Mouse (Mus musculus) cerebellum, adult 11-12 months (tissue): Measurements from ENCODE around the gene Trim47.

Experiments used
- DNase-seq: peaks from one replicate; pipeline ENCODE4 v3.0.0; 2022

The Trim47 gene

DNA sequence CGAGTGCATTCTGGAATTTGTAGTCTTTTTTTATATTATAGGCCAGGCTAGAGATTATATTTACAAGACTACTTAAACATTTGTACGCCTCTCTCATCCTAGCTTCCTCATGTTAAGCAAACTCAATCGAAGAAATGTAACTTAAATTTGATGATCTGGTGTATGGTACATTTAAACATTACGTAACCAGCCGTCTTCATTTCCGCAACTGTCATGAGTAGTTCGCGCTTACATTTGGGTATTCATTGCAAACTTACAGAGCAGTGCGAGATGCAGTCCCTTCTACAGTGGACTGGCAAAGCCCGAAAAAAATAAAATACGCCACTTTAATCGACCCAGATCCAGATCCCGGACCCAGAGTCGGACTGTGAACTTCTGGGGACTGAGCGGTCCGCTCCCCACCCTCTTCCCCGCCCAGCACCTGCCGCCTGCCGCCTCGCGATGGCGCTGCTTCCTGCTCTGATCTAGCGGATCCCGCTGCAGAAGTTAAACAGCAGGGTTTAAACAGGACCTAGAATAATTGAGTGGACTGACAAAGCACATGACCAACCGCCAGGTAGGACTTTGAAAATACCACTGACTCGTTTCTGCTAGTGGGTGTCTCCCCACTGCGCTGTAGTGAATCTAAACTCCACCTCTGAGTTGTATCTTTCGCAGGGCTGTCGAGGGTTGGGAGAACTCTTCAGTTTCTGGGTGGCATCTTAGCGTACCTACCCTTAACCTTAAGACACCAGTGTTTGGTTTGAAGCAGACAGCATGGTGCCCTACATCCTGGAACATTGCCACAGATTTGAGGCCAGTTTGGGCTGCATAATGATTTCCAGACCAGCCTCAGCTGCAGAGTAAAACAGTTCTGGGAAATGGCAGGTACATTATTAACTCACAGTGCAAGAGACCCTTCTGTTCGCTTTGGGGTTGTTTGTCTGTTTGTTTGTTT lies 39.5 kb downstream of the Trim47 start:
- DNase-seq: peak; percentile 87

DNA sequence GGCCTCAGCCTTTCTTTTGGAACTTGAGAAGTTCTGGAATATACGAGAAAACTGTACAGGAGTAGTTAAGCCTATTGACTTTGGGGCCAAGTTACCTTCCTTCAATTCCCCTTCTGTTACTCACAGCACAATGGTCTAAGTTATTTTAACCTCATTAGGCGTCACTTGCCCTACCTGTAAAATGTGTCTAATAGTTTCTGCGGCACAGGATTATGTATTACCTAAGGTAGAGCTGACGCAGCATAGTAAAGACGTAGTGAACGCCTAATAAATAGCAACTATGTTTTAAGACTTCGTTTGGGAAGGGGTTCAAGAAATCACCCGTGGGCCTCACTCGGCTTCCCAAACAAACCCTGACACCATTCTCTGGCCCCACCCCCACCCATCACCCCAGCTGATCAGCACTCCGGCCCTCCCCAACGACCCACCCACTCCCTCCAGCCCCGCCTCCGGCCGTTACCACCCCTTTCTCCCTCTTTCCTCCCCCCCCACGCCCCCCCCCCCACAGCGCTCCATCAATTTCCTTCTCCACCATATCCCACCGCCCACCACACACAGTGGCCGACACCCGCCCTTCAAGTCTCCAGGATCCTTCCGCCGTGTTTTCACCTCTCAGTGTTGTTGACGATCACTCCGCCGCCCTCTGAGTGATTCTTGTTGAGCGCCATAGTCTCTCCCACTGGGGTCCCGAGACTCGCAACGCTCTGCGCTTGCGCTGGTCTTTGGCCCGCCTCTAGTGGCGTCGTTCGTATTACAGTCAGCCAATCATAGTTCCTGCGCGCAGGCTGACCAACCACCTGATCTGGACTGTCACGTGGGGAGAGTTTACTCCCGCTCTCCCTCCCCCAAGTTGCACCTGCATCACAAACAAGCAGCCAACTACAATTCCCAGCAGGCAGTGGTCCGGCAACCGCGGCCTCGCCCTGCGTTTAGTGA lies 40.5 kb downstream of the Trim47 start, which contains the start of gene Wbp2:
Gene Wbp2 (minus strand): TSS at position 738 of the 936 bp plus-strand sequence.
- peak; percentile 99 for DNase-seq

DNA sequence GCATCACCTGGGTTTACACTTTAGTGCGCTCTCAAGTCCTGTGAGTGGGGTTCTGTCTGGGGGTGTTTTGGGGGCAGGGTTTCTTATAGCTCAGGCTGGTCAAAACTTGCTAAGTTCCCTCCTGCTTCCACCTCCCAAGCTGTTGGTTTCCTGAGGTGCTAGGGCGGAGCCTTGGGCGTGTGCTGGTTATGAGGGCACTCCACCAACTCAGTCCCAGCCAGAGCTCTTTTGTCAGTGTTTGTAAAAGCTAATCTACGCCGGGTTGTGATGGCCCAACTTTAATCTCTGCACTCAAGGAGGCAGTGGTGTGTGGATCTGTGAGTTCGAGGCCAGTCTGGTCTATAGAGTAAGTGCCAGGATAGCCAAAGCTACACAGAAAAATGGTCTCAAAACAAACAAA lies 42.8 kb downstream of the Trim47 start:
- DNase-seq: peak; percentile 28

DNA sequence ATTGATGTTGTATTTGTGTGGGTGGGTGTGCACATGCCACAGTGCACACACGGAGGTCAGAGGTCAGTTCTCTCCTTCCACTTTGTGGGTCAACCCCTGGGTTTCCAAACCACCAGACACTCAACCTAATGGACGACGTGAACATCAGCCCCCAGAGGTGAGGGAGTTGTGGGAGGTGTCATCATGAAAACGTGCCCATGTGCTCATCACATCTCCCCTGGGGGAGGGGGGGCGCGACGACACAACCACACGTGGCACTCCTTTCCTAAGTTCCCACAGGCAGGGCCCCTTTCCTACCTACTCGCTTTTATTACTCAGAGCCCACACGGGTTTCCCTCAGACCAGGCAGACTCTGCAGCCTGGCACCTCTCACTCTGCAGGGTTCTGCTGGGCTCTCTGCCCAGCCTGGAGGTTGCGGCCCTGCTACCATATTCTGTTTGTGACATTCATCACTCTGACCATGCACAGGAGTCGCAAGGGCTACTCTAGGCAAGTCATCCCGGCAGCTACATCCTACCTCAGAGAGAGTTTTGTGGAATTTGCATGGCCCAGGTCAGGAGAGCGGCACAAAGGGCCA lies 43.8 kb downstream of the Trim47 start:
- DNase-seq: peak; percentile 63

DNA sequence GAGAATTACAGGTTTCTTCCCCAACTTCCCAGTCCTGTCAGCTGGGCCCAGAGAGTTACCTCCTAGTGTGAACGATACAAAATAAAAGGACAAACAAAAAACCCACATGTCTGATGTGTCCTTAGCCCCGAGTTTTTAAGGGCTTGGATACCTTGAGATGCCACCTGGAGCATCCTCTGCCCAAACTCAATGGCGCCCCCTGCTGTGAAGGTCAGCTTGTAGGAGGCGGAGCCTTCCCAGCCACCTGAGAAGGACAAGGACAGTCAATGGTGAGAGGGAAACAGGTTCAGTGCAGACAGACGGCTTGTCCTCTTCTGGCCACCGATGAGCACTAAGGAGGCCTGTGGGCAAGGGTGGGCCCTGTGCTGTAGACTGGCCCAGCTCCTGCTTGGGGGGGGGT lies 45.9 kb downstream of the Trim47 start:
- DNase-seq: peak; percentile 80

DNA sequence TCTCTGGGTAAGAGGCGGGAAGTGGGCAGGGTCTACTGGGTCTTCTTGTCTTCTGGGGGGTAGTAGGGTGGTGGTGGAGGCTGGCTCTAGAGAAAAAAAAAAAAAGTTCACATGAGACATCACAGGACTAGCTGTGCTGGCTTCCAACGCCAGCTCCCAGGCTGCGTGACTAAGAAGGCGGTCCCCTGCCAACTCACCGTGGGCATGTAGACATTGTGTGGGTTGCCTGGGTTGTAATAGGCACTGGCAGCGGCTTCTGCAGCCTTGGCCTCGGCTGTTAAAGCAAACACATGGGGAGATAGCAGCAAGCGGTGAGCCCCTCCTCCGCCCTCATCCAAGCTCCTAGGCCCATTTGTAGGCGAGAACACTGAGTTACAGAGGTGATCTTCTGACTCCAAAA lies 47.5 kb downstream of the Trim47 start:
- peak; percentile 71 for DNase-seq

DNA sequence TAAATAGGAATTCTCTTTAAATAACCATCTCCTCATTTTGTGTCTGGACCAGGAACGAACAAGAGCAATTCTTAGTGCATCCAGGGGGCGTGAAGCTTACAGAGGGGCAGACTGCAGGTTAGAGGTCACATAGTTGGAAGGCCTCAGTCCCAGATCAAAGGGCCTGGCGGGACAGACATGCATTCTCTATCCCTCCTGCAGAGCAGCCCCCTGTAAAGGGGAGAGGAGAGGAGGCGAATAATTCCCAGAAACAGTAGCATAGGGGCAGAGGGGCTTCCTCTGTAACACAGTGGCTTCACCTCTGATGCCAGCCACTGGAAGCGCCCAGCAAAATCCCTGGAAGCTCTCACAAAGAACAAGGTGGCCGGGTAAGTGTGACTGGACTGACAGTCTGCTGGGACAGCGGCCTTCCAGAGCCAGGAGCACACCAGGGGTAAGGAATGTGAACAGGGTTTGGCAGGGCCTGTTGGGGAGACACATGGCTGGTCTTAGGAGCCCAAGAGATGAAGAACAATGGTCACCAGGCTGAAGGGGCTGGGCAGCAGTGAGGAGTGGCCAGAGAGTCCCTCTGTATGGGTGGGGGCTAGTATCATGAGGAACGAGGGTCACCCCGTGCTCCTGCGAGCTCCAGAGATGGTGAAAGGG lies 48.2 kb downstream of the Trim47 start:
- peak; percentile 59 for DNase-seq

DNA sequence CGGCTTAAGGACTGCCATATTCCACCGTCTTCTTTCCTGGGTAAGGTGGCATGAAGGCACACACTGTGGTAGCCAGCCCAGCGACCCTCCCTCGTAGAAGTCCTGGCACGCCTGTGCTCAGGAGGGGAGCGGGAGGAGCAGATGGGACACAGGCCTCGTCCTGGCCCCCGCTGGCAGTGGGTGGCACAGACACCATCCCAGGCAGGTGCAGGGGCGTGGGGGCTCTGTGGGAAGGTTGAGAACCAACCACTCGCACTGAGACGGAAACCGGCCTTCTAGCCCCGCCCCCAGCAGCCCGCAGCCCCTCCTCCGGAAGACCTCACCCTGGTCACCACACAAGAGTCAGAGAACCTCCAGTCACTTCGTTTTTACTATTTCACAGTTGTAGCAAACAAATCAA lies 48.8 kb downstream of the Trim47 start:
- peak; percentile 71 for DNase-seq

DNA sequence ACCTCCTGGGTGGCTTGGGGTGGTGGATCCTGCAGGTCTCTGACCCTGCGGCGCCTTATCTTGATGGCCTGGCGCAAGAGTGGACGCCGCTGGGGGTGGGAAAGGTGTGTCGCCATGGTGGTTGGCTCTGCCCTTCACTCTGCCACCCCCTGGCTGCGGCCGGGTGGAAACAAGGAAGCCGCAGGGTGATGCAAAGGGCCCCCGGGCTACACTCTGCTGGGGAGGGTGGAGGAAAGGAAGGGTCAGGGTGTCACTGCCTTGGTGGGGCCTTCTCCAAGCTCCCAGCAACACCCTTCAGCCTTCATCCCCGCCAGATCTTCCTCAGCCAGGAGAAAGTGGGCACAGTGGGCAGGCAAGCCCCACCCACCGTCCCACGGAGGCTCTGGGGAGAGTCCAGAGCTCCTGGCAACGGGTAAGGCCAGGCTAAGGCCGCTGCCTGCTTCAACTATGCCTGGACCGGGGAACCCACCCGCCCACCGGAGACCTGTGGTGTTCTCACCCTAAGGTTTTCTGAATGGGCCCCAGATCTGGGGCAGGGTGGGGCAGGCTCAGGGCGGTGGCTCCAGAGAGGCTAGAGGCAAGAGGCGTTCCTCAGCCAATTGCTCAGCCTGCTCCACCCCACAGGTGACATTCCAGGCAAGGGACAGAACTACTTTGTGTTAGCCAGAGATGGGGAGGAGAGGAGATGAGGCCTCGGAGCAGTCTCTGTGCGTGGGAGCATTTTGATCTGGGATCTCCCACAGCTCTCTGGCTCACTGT lies 49.4 kb downstream of the Trim47 start, which contains the start of gene Unc13d:
Gene Unc13d (minus strand): TSS at position 516 of the 759 bp plus-strand sequence.
- peak; percentile 60 for DNase-seq

DNA sequence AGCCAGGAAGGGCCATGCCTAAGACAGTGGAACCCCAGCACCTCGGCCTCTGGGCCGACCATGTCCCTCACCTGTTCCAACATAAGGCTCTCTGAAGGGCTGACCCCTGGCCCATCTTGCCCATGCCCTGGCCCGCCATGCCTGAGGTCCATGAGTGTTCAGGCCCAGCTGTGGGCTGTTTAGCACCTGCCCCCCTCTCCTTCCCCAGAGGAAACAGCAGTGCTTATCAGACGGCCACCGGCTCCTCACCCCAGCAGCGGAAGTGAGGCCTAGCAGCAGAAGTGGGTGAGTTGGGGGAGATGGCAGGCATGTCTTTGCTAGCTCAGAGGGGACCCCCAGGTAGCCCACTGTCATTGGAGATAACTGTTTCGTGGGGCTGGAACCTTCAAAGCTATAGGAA lies 50.2 kb downstream of the Trim47 start:
- peak; percentile 45 for DNase-seq

DNA sequence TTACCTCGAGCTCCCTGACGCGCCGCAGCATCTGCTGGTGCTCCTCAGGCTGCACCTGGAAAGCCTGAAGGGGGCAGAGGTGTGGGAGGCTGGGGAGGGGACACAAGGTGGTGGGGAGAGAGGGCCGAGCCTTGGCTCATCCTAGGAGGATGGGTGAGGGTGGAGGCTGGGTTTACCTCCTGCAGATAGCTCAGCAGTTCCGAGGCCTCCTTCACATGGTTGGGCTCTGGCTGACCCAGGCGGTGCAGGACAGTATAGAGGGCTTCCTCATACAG lies 50.8 kb downstream of the Trim47 start:
- DNase-seq: peak; percentile 38

DNA sequence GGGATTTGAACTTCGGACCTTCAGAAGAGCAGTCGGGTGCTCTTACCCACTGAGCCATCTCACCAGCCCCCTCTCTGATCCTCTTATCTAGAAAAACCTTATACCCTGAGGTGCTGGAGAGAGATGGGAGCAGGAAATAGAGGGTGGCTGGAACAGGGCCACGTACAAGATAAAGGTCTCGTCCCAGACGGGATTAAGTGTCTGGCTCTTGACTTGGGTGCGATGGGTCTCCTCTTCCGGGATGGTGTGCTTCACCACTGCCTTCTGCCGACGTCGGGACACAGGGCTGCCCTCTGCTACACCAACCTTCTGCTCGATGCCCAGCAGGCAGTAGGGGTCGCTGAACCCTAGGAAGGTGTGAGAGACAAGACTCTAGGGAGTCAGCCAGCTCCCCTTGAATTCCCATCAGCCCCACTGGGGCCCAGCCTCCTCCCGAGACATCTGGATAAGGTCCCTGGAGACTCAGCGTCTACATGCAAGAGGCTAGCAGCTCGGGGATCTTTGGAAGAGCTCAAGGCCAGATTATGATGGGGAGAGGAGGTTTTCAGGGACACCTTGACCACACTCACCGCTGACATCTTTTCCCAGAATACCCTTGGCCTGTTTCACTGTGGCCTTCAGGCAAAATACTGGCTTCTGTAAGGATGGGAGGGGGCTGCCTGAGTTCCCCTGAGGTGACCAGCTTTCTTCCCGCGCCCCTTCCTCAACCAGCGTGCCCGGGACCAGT lies 51.3 kb downstream of the Trim47 start:
- peak; percentile 43 for DNase-seq

DNA sequence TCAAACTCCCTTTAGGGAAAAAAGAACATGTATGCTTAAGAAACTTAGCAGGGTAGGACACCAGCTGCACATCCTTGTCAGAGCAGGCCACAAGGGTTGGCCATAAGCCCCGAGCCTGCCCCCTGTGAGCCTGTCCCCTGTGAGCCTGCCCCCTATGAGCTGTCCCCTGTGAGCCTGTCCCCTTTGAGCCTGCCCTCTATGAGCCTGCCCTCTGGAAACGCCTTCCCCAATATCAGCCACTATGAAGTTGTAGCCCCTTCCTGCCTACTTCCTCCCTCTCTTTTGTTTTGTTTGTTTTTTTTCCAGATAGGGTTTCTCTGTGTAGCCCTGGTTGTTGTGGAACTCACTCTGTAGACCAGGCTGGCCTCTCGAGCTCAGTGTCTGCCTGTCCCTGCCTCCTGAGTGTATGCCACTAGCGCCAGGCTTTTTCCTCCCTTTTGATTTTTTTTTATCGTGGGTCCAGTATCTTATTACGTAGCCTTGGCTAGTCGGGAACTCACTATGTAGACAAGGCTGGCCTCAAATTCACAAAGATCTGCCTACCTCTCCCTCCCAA lies 52.5 kb downstream of the Trim47 start:
- no peak for DNase-seq

DNA sequence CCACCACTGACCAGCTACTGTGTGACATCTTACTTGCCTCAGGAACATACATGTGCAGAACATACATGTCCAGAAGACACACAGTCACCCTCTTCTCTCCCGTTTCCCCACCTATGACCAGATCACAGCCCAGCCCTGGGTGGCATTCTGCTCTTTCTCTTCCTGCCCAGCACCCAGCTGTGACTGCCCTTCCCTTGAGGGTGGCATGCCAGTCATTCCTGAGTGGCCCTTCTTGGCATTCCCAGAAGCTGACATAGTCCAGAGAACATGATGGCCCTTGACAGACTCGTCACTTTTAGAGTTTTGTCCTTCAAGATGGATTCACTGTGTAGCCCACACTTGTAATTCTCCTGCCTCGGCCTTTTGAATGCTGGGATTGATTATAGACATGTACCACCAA lies 54.4 kb downstream of the Trim47 start:
- no peak for DNase-seq

DNA sequence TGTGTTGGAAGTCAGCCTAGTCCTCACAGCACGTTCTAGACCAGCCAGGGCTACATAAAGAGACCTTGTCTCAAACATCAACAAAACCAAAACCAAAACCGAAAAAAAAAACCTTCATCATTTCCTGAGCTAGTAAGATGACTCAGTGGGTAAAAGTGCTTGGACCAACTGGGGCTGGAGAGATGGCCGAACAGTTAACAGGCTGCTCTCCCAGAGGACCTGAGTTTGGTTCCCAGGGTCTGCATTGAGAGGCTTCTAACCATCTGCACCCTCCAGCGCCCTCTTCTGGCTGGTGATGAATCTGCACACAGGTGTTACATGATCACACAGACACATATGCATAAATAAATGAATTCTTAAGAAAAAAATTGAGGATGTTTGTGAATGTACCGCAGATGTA lies 55.5 kb downstream of the Trim47 start:
- DNase-seq: no peak

DNA sequence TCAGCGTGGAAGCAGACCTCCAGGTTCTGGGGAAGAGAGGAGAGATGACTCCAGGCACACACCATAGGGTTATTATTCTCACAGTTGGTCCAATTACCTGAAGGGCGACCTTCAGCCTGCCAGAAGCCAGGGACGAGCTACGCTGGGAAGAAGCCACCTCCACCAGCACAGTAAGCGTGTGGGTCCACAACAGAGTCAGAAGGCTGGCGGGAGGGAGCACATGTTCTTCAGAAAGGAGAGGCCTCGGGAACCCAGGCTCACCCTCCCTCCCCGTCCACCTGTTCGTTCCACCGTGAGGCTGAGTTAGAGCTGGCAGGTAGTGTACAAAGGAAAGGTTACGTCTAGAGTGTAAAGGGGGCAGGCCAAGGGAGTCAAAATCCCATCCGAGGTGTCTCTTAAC lies 61.7 kb downstream of the Trim47 start:
- peak; percentile 67 for DNase-seq

DNA sequence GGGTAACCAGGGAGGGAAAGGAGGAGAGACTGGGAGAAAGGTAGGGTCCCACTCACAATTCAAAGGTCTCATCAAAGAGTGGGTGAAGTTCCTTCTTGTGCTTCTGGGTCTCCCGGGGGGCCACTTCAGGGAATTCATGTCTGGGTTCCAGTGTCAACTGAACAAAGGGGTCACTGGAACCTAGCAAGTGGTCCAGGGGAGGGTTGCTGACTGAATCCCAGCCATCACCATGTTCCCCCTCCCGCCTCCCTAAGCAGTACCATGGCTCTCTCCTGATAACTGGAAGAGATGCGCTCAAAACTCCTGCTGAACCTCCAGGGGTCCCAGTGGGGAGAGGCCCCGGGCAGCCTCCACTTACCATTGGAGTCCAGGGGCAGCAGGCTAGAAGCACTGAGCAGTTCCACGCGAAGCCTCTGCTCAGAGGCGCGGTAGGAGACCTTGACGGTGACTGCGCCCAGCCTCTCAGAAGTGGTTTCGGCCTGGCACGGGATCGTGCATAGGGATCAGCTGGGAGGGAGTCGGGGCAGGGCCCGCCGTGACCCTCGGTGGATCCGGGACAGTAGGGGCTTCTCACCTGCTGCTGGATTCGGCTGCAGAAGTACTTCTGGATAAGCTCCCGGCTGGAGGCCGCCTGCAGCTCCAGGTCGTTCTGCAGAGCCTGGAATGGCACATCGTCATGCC lies 62.7 kb downstream of the Trim47 start:
- peak; percentile 76 for DNase-seq

DNA sequence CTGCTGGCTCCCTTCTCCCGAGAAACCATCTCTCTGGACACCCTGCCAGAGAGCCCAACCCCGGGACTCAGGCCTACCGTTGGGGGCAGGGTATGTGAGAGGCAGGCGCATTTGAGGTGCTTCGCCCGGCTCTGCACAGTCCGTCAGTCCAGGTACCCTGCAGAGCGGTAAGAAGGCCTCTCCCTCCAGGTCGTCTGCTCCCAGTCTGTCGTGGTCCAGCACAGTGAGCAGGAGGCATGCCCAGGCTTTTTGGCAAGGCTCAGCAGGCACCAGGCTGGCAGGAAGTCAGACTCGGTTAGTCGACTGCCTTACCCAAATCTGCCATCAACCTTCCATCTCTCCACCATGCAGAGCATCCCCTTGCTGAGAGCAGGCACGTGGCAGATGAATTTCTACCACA lies 63.4 kb downstream of the Trim47 start:
- peak; percentile 99 for DNase-seq

DNA sequence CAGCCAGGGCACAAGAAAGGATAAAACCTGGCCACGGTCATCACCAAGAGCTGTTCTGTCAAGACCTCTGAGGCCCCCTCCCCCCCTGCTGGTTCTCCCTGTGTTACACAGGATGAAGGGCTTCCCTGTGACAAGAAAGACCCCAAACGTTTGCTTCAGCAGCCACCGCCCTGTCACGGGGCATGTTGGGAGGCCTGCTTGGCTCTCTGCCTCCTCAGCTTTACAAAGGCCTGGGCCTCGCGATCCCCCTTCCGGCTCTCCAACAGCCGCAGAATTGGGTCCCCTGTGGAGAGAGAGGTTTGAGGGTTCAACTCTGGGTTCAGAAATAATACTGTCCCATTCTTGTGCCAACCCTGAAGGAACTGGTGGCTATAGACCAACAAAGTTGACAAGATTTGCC lies 64.5 kb downstream of the Trim47 start:
- peak; percentile 81 for DNase-seq
